Mouse (Mus musculus): ENCODE measurements around the gene Eif1b.
A peak's percentile ranks its signal among the peaks of the same experiment; 100 is the strongest.
"Not testable (repeated sequence)": the region's sequence is repeated elsewhere in the genome, so short reads cannot be mapped to it uniquely, and the experiment has no call there.

Eif1b gene

DNA sequence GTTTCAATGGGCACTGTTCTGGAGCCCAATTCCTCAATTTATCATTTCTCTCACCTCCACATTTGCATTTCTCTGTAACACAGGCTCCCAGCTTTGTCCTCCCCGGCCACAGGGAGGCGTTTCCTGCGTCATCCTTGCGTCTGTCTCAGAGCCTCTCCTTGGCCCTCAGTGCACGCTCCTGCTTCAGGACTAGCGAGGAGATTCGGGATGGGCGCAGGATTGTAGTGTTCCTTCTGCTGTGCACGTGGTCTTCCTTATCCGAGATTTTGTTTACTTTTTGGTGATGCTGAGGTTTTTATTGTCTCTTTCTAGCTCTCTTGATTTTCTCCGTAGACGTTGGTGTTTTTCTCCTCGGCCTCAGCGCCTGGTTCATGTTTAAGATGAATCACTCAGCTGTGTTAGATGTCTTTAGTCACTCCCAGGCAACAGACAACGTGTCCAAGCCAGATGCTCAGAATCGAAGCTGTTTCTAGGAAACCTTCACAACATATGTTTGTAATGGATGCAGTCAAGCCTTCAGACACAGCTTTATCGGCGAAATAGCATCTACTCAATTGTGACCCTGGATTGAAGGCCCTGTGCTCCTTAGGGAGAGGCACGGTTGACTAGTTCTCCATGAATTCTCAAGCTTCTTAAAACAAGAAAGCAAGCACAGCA lies 27.6 kb downstream of the Eif1b start:
- DNase-seq (ENCODE audit: low read depth in 2 of 2, low spot score in 2 of 2), result no peak

DNA sequence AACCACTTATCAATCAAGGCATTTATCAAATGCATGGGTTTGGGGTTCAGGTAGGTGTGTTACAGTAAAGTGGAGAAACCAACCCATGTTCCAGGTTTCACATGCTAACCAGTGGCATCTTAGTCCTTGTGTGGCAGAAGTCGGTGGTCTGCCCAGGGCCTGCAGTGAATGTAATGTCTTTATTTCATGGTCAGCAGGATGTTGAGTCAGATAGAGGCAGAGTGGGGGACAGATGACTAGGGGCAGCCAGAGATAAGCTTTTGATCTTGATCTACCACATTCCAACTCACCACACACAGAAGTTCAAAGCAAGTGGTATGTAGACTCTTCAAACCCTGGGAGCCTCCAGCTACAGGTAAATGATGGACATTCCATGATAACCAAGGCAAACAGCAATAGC lies 29.1 kb downstream of the Eif1b start:
- DNase-seq (ENCODE audit: low read depth in 2 of 2, low spot score in 2 of 2), result no peak

DNA sequence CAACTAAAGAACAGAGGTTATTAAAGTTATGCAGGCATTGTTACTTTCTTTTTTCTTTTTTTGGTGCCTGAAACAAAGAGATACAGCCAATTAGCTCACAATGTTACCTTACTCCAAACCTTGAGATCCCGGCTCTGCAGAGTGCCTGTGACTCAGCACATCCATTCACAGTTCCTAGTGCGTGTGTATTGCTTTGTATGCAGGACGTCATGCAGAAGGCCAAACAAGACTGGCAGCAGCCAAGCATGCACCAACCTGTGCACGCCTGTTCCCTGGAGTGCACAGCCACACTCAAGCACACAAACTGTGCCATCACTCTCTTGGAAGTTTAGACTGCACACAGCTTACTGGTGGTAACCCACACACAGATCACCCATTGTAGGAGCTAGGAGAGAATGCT lies 35.2 kb downstream of the Eif1b start:
- DNase-seq (ENCODE audit: low read depth in 2 of 2, low spot score in 2 of 2), result no peak

DNA sequence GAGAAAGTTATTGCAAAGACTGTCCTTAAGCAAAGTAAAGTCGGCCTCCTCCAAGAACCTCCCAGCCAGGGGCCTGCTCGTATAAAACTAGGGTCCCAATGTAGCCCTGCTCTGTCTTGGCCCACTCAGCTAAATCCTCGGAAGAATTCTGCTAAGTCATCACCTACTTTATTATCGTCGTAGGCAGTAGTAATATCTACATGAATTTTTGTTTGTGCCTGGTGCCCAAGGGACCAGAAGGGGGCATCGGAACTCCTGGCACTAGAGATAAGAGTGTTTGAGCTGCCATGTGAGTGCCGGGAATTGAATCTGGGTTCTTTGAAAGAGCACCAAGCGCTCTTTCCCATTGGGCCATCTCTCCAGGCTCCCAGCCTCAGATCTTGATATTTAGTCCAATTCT lies 35.9 kb downstream of the Eif1b start:
- no peak for DNase-seq (ENCODE audit: low read depth in 2 of 2, low spot score in 2 of 2)

DNA sequence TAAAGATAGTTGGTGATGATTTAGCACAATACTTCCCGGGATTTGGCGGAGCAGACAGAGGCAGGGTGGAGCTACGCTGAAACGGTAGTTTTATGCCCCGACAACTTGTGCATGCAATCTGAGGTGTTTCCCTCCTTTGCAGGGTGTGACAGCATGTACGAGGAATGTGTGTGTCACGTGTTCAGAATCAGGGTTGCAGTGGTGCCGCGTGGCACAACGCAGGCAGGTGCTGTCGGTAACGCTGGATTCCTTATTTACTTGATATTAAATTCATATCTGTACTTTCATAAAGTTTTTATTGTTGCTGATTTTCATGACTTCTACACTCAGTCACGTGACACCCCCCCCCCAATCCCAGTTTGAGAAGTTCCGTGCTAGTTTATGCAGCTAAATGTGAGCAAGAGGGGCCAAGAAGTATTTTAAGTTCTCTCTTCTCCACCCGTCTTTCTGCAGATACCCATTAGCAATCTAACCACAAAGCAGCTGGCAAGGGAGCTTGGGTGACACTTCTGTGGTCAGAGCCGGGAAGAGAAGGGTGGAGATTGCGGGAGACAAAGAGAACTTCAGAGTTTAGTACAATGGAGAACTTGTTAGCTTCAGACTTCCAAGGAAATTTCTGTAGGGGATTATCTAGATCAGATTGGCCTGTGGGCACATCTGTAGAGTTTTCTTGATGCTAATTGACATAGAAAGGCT lies 36.9 kb downstream of the Eif1b start:
- no peak for DNase-seq (ENCODE audit: low read depth in 2 of 2, low spot score in 2 of 2)

DNA sequence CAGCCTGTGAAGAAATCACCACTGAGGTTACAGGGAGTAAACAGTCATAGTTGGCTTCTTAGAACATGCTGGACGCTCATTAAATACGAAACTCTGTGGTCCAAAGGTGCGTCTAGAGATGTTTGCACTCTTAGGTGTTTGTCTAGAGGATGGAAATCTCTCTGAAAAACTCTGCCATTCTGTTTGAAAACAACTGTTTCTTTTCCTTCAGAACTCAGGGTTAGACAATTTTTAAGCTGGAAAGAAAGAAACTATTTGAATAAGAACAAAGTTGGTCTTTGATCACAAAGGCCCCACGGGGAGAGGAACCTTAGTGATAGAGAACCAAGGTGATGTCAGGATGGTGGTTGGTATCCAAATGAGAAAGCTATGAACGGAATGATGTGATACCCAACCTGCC lies 38.4 kb downstream of the Eif1b start:
- no peak for DNase-seq (ENCODE audit: low read depth in 2 of 2, low spot score in 2 of 2)

DNA sequence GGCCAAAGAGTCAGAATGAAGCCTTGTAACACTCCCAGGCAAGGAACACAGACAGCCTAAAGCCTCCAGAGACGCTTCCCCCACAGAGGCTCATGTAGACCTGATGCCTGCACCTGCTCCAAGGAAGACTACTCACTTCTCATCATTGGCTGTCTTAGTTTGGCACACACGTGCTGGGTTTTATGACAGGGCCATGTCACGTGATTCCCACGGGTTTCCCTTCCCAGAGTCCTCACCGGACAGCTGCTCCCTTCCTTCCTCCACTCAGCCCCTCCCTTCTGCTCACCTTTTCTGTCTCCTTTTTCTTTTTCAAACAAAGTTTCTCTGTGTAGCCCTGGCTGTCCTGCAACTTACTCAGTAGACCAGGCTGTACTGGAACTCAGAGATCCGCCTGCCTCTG lies 40.0 kb downstream of the Eif1b start:
- DNase-seq (ENCODE audit: low read depth in 2 of 2, low spot score in 2 of 2), result no peak

DNA sequence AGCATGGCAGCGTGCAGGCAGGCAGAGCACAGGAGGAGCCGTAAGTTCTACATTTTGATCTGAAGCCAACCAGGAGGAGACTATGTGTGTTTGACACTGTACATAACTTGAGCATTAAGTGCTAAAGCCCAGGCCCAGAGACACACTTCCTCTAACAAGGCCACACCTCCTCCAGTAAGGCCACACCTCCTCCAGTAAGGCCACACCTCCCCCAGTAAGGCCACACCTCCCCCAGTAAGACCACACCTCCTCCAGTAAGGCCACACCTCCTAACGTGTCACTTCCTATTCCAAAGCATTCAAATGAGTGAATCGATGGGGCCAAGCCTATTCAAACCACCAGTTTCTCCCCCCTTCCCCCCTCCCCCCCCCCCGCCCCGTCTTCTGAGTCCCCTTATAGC lies 40.7 kb downstream of the Eif1b start:
- no peak for DNase-seq (ENCODE audit: low read depth in 2 of 2, low spot score in 2 of 2)

DNA sequence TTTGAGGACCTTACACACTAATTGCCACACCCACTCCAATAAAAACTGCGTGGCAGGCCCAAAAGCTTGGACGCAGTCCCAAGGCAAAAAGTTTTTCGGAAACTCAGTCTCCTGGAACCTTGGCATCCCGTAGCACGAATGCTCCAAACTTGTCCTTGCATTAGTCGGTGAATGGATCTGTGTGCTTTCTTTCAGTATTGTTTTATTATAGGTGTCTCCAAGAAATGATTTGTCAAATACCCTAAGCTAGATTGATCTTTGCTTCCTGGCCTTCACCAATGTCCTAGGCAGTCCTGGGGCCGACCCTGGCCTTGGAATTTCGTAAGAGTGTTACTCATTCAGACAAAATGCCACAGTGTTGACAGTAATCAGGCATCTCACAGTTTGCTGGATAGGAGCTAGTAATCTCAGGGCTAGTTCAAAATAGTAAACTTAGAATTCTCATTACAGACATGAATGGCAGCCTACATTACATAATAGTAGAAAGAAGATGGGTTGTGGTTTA lies 41.5 kb downstream of the Eif1b start:
- not testable (repeated sequence) for DNase-seq (ENCODE audit: low read depth in 2 of 2, low spot score in 2 of 2)

DNA sequence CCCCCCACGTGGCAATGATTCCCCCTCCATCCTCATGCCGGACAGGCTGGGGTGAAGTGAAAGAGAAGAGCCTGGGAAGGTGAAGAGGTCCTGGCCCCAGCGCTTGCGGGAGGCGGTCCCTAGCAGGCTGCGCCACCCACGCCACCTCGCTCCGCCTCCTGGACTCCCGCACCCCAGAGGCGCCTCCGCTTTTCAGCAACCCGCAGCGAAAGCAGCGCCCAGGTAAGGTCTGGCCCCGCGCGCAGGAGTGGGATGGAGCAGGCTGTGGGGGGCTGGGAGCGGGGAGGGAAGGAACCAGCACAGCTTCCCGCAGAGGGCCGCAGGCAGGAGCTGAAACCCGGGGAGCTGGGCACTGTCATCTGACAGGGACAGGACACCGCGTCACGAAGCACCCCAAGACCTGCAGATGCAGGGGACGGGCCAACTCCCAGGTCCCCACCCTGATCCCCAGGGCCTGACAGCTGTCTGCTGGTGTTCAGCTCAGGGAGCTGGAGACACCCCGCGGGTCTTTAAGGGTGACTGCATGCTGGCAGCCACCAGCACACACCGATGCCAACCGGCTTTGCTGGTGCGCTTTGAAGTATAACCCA lies 47.7 kb downstream of the Eif1b start, which contains the start of gene Entpd3:
Gene Entpd3 (plus strand): TSS at position 157 of the 590 bp plus-strand sequence.
- DNase-seq (ENCODE audit: low read depth in 2 of 2, low spot score in 2 of 2), result peak in 1 of 2 experiments; percentile 0

DNA sequence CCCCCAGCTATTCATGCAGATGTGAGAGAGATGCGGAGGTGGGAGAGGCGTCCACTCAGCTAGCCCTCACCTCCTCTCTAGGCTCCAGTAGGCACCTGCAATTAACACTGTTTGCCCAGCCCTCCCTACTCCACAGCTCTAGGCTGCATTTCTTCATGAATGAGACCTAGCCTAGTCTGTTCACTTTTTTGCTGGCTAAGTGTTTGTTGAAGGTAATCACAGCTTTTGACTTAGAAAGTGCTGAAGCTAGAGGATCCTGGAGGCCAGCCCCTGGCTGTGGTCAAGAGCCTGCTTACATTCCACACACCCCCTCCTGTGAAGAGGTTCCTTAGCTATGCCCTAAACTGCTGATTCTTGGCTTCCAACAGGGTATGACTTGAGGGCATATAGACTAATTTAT lies 49.4 kb downstream of the Eif1b start:
- no peak for DNase-seq (ENCODE audit: low read depth in 2 of 2, low spot score in 2 of 2)

DNA sequence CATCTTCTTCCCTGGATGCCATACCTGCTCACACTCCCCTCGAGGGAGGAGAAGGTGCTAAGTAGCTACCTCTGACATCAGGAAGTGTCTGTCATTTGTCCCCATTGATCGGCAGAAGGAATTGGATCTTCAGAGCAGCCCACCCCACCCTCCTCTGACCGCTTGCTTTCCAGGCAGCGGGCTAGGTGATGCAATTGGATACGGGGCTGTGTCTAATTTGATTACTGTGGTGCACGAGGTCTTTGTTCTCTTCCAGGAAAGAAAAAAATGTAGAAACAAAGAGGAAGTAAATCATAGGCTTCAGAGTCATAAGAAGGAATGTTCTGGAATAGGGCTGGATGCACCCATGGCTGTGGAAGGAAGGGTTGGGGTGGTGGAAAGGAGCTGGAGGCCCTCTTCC lies 50.2 kb downstream of the Eif1b start:
- DNase-seq (ENCODE audit: low read depth in 2 of 2, low spot score in 2 of 2), result no peak

All from CD8-positive naive resting alpha-beta T cell, adult 2 months (primary cell).